Mouse (Mus musculus) neutrophil, adult 5-6 weeks (primary cell): Measurements from ENCODE around the gene Fbxo36. TPM values are rescaled to one million over a fixed set of nuclear protein-coding genes. Genes with fewer than 3 reads are reported as not detected.

Source experiments
- ATAC-seq: fragments of 151-379, 151-347 bp; 2 replicates; pipeline ENCODE4 v1.8.0; 2017; ENCODE audit warnings: mild to moderate bottlenecking, moderate TSS enrichment; ENCODE audit not compliant: insufficient number of reproducible peaks, poor library complexity, low FRiP score, severe bottlenecking; ENCODE audit errors: extremely low read depth
- total RNA-seq: library from RNA; stranded (forward); fragments of 200-1000 nt; gene quantifications from 2 replicates; pipeline ENCODE4 v1.2.3, GENCODE M21; 2017

Fbxo36 gene
- total RNA-seq, result 0.86 TPM in 1 of 2 replicates, not detected in the other

DNA sequence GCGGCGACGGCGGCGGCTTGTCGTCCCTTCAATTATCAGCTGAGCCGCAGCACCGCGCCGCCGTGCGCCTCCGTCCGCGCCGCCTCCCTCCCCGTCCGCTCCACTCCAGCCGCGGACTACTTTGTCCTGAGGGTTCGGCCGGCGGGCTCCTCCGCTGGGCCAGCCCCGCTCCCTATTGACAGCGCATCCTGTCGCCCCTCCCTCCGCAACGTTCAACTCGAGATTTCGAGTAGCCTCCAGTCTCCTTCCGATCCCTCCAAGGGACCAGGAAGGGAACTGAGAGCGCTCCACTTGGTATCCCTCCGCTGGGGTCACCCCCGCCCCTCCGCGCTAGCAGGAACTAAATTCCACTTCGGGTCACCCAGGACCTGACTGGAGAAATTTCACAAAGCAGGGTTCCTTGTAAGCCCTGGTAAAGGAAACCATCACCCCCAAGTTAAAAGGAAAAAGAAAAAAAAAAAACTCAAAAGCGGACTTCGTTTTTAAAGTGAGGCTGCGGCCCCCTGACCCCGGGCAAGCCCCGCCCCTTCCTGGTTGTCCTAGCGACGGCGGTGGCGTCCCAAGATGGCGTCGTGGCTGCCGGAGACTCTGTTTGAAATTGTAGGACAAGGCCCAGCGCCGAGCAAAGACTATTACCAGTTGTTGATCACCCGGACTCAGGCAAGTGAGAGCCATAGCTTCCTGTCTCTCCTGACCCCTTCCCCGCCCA is at the start of gene Fbxo36:
Fbxo36 (plus strand) TSS at position 533 of the 709 bp plus-strand sequence.
- peak; percentile 65 for ATAC-seq

DNA sequence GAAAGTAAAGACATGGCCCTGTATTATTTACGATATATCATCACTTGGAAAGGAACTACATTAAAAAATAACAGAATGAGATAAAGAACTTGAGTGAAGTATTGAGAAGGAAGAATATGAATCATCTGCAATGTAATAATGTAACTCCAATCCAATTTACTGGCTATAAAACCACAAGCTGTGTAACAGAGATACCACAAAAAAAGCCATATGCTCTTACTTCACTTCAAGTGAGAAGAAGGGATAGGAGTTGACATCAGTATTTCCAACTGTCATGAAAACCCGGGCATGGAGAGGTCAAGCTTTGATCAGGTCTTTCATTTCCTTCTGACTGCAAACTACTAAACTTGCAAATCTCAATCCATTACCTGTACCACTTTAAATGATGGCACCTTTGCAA is 48.2 kb upstream of the Fbxo36 start:
- ATAC-seq, result no peak

GRCm38 (mm10) chr1:84795335-84795734 is 44.3 kb upstream of the Fbxo36 start:
- no peak for ATAC-seq

- ATAC-seq, result no peak
Observed at GRCm38 (mm10) chr1:84799166-84799565, 40.5 kb upstream of the Fbxo36 start.

DNA sequence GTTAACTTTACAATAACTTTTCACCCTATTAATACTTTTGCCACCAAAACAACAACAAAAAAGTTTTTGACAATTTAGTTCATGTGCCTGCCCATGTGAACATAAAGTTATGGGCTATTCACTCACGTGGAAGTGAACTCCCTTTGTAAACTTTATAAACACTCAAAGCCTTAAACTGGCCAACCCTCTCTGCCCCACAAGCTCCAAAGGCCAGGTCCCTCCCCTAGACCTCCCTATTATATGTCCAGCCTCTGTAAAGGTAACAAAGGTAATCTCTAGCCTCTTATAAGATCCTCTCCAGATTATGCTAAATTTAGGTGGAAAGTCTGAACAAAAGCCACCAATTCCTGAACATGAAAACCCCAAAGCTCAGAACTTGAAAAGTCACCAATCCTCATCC is 35.9 kb upstream of the Fbxo36 start:
- no peak for ATAC-seq

GRCm38 (mm10) chr1:84817596-84817995 is 22.0 kb upstream of the Fbxo36 start:
- ATAC-seq, result no peak

- no peak for ATAC-seq
Observed at GRCm38 (mm10) chr1:84825091-84825490, 14.6 kb upstream of the Fbxo36 start.

DNA sequence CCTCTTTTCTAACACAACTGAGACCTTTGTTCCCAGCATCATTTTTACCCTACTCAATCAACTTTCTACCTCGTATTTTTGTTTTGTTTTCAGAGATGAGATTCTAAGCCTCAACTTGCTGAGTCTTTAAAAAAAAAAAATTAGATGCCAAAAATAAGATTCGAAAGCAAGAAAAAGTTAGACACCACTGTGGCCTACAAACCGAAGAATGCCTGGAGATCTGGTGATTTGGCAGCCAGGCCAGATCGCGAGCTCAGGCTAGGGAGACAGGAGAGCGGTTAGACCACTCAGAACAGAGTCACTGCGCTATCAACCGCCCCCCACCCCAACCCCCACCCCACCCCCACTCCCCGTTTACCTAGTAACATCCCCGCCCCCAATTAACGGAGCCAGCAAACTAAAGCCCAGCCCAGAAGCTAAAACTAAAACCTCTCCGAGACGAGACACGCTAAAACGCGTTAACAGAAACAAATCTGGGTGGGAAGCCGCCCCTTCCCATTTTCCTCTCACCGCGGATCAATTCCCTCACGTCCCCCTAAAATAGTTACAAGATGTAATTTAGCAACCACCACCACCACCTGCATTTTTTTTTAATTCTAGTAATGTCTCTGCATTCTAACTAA is 2.0 kb upstream of the Fbxo36 start:
- no peak for ATAC-seq

DNA sequence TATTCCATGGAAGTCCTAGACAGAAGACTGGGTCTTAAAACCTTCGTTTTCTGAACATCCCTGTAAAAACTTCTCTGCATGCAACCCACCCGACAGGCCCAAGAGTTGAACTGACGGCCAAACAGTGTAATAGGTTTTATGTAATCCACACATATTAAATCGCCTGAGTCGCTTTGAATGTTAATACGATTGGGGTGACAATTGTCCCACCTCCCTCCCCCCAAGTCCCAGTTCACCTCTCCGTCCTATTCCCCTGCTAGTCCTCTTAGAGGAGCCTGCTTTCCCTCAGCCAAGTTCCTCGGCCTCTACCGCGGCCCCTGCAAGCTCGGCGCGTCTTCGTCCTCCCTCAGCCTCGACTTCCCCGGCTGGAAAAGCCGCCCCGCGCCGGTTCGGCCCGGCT is 1.5 kb upstream of the Fbxo36 start:
- ATAC-seq, result no peak

DNA sequence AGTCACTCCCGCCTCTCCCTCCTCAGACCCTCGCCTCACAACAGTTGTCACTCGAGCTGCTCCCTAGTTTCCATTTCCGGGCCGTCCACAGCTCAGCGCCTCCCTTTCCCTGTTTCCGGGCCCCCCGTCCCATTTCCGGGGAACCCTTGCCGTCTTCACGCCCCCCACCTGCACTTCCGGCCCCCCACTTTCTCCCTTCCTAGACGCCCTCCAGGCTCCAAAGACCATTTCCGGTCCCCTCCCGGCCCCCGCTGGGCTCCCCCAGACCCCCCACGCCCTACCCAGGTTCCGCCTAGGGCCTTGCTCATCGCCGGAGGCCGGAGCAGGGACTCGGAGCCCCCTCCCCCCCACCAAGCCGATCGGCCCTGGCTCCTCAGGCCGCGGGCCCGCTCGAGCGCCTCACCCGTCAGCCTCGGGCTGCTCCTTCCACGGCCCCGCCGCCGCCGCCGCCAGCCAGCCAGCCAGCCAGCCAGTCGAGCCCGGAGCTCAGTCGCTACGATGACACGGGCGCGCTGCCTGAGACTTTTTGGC is 955 bp upstream of the Fbxo36 start:
- ATAC-seq, result peak; percentile 6; the same call in 1 of the 2 replicates

- ATAC-seq, result no peak
Observed at GRCm38 (mm10) chr1:84840018-84840664, 500 bp downstream of the Fbxo36 start, which contains the start of gene Trip12. Trip12 (minus strand) TSS chr1:84840516.

GRCm38 (mm10) chr1:84841061-84841460 is 1.4 kb downstream of the Fbxo36 start:
- ATAC-seq, result no peak

DNA sequence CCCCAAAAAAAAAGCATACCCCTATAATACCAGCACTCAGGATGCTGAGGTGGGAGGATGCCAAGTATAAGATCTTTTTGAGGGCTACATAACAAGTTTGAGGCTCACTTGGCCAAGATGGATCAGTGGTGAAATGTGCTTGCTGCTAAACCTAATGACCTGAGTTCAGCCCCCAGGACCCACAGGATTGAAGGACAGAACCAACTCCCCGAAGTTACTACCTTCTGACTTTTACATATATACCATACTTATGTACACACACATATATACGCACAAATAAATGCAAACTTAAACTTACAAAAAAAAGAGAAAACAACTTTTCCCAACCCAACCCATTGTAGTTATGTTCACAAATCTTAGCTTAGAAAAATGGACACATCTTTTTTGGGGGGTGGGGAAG is 3.7 kb downstream of the Fbxo36 start:
- no peak for ATAC-seq

GRCm38 (mm10) chr1:84847698-84848097 is 8.1 kb downstream of the Fbxo36 start:
- ATAC-seq, result no peak

GRCm38 (mm10) chr1:84848335-84848734 is 8.7 kb downstream of the Fbxo36 start:
- no peak for ATAC-seq

DNA sequence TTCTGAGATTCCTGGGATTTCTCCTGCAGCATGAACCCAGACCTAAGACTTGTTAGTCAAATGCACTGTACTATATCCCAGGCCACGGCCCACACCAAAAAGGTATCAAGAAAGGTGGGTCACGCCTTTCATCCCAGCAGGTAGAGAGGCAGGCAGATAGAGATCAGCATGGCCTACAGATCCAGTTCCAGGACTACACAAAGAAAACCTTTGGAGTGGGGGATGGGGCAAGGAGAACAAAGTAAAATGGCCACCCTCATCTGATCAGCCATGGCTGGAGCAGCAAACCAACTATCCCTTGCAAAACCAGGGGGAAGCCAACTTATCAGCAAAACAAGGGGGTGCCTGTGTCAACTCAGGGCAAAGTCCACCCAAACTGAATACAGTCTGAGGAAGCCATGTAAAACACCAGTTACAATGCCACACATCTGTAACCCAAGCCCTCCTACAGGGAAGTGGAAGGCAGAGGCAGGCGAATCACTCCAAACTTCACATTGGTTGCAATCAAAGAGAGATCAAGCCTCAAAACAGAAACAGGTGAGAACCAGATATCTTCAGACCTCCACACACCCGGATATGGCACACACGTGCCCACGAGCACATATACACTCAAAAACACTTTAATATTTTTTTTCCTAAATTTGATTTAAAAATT is 9.3 kb downstream of the Fbxo36 start:
- ATAC-seq, result no peak

DNA sequence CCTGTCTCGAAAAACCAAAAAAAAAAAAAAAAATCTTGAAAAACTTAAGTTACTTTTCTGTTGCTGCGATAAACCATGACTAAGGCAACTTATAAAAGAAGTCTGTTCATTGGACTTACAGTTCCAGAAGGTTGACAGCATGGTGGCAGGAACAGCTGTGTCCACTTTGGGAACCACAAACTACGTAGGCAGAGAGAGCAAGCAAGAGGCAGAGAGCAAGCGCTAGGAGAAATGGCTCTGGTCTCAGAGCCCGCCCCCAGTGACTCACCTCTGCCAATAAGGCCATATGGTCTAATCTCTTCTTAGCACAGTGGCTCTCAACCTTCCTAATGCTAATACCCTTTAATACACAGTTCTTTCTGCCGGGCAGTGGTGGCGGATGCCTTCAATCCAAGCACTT is 10.2 kb downstream of the Fbxo36 start:
- ATAC-seq, result no peak

DNA sequence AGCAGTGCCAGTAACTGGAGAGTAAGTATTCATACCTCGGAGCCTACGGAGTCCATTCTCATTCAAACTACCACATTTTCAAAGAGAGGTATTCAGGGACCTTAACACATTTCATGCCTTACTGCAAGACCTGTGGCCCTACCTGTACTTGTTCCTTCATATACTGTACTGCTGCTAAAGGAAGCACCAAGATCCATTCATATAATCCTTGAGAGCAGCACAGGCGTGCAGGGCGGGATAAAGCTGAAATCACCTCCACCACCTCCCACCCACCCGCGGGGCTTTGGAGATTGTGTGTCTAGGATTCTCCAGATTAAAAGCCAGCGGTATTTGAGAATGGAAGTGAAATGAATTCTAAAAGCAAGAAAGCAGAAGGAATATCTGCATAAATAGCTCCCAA is 10.8 kb downstream of the Fbxo36 start:
- ATAC-seq, result no peak

GRCm38 (mm10) chr1:84851512-84852235 is 12.0 kb downstream of the Fbxo36 start:
- no peak for ATAC-seq
